Mouse (Mus musculus) E14TG2a.4 (cell line): ENCODE data around the gene Fn1.

Experiments used
- CTCF ChIP-seq: conservative IDR thresholded peaks from 2 replicates; pipeline ENCODE4 v1.5.1; 2014; ENCODE audit warnings: low read length
- NANOG ChIP-seq: IDR thresholded peaks from 2 replicates; pipeline ENCODE4 v1.6.1; 2014; ENCODE audit warnings: borderline replicate concordance, low read length, mixed read lengths

DNA sequence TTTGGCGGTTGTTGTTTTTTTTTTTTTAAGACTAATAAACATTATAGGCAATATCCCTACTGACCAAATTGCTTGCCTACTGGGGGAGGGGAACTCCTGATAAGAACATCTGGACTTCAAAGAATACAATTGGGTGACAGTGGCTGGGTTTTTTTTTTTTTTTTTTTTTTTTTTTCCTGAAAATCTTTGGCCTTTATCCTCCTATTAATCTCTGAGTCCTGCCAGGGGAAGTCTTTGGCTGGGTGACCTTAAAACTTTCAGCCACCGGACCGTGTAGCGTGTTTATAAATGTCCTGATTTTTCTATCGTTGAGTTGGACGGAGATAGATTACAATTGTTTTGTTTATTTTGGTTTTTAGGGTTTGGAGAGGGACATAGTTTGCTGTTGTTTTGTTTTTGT lies 3.3 kb upstream of the Fn1 start:
- TF ChIP-seq CTCF (no peak), NANOG (no peak)
